Mouse (Mus musculus) cortical plate, adult 2 months (tissue): ENCODE data around the gene Acot8.

Experiments used
- CTCF ChIP-seq: fragments of 200-500 bp; IDR thresholded peaks from 2 replicates; pipeline ENCODE4 v1.5.1; 2011; ENCODE audit warnings: mild to moderate bottlenecking, control low read depth, low read length; ENCODE audit not compliant: insufficient read depth; ENCODE audit errors: extremely low read depth
- POLR2A ChIP-seq: fragments of 200-500 bp; IDR thresholded peaks from 2 replicates; pipeline ENCODE4 v1.6.1; 2011; ENCODE audit warnings: mild to moderate bottlenecking, low read length, control low read depth; ENCODE audit not compliant: insufficient read depth; ENCODE audit errors: extremely low read depth

- no peak for TF ChIP-seq POLR2A
- peak; percentile 88 for TF ChIP-seq CTCF
Observed at GRCm38 (mm10) chr2:164794293-164794692, 10.4 kb downstream of the Acot8 start.
